Comparison of ENCODE assay signal across 27 mouse cellular contexts in genomic region chr10:65182597-65182996, GRCm38 (mm10).
DNase-seq lines count a peak whose midpoint lies in the region; ATAC-seq lines count a peak whose summit lies in the region.
"Had no signal": no experiment of that assay in that cellular context is flagged by ENCODE, and none has a peak within 500 bp of the region (broad histone marks: within the 10 kb centered on the region; RNA-seq: fewer than 3 reads in every experiment).

No protein-coding gene starts in this region.

- H3K4me2 ChIP-seq in embryonic facial prominence, embryonic 14.5 days (ENCODE audit: low read depth, low read length) = no peak overlapping the region
- H3K4me2 ChIP-seq in forebrain, embryonic 15.5 days (replicated peaks) = no peak overlapping the region
- no peak overlapping the region for H3K4me2 ChIP-seq in forebrain, embryonic 16.5 days (ENCODE audit: low read length)
- H3K4me2 ChIP-seq: embryonic facial prominence, embryonic 15.5 days; heart, embryonic 13.5 days; hindbrain, embryonic 14.5 days had no signal

- no peaks in the 10 kb centered on the region for H3K9me3 ChIP-seq in embryonic facial prominence, embryonic 14.5 days (ENCODE audit: control insufficient read depth, low read length)
- H3K9me3 ChIP-seq in embryonic facial prominence, embryonic 10.5 days = no peaks in the 10 kb centered on the region
- H3K9me3 ChIP-seq in forebrain, embryonic 15.5 days = no peaks in the 10 kb centered on the region
- H3K9me3 ChIP-seq in forebrain, embryonic 10.5 days = no peaks in the 10 kb centered on the region
- no peaks in the 10 kb centered on the region for H3K9me3 ChIP-seq in forebrain, embryonic 16.5 days (ENCODE audit: control insufficient read depth, low read length)
- H3K9me3 ChIP-seq: embryonic facial prominence, embryonic 15.5 days; heart, embryonic 10.5 days; heart, embryonic 13.5 days had no signal

- no peak for ATAC-seq in embryonic facial prominence, embryonic 14.5 days (ENCODE audit: low read depth)
- 0 out of 2 replicates have a peak, but pooled peaks have one; percentile 55 for ATAC-seq in forebrain, embryonic 15.5 days (replicated peaks)
- peak; percentile 78 for ATAC-seq in forebrain, embryonic 16.5 days
- ATAC-seq: activated CD4-positive, CD25-positive, alpha-beta regulatory T cell, adult 4 months; hindbrain, postnatal 0 days; inflammation-experienced regulatory T-cells, adult 6 months; intestine, embryonic 16.5 days had no signal

- WGBS in embryonic facial prominence, embryonic 14.5 days = 45% methylated on average over 1 of the region's 1 CpGs
- WGBS in embryonic facial prominence, embryonic 10.5 days = 77% methylated on average over 1 of the region's 1 CpGs
- WGBS in forebrain, embryonic 15.5 days = 71% methylated on average over 1 of the region's 1 CpGs
- WGBS in forebrain, embryonic 10.5 days = 86% methylated on average over 1 of the region's 1 CpGs
- 74% methylated on average over 1 of the region's 1 CpGs for WGBS in forebrain, embryonic 16.5 days

- H3K27ac ChIP-seq in embryonic facial prominence, embryonic 14.5 days (replicated peaks; ENCODE audit: low read depth, low read length) = no peak overlapping the region
- H3K27ac ChIP-seq in embryonic facial prominence, embryonic 10.5 days (replicated peaks) = no peak overlapping the region
- H3K27ac ChIP-seq in forebrain, embryonic 15.5 days (replicated peaks) = no peak overlapping the region
- H3K27ac ChIP-seq in forebrain, embryonic 10.5 days = no peak overlapping the region
- no peak overlapping the region for H3K27ac ChIP-seq in forebrain, embryonic 16.5 days (ENCODE audit: low read length)
- H3K27ac ChIP-seq: embryonic facial prominence, embryonic 15.5 days; heart, embryonic 10.5 days; heart, embryonic 13.5 days; hindbrain, embryonic 14.5 days; hindbrain, postnatal 0 days had no signal

- no peaks in the 10 kb centered on the region for H3K4me1 ChIP-seq in embryonic facial prominence, embryonic 14.5 days (ENCODE audit: control insufficient read depth, insufficient read depth, low read length)
- no peaks in the 10 kb centered on the region for H3K4me1 ChIP-seq in embryonic facial prominence, embryonic 10.5 days
- 0 out of 2 replicates have a peak, but pooled peaks cover 3% of the 10 kb centered on the region for H3K4me1 ChIP-seq in forebrain, embryonic 15.5 days
- H3K4me1 ChIP-seq in forebrain, embryonic 10.5 days = no peaks in the 10 kb centered on the region
- no peaks in the 10 kb centered on the region for H3K4me1 ChIP-seq in forebrain, embryonic 16.5 days (replicated peaks; ENCODE audit: control insufficient read depth, insufficient read depth, low read length)
- H3K4me1 ChIP-seq: embryonic facial prominence, embryonic 15.5 days; heart, embryonic 10.5 days; heart, embryonic 13.5 days had no signal

- H3K36me3 ChIP-seq in embryonic facial prominence, embryonic 14.5 days (ENCODE audit: control insufficient read depth, insufficient read depth, low read length) = no peaks in the 10 kb centered on the region
- no peaks in the 10 kb centered on the region for H3K36me3 ChIP-seq in embryonic facial prominence, embryonic 10.5 days (replicated peaks)
- no peaks in the 10 kb centered on the region for H3K36me3 ChIP-seq in forebrain, embryonic 15.5 days
- no peaks in the 10 kb centered on the region for H3K36me3 ChIP-seq in forebrain, embryonic 10.5 days (replicated peaks)
- H3K36me3 ChIP-seq in forebrain, embryonic 16.5 days (ENCODE audit: control insufficient read depth, insufficient read depth) = no peaks in the 10 kb centered on the region
- H3K36me3 ChIP-seq: embryonic facial prominence, embryonic 15.5 days; heart, embryonic 10.5 days; heart, embryonic 13.5 days had no signal

- no peak overlapping the region for H3K4me3 ChIP-seq in embryonic facial prominence, embryonic 14.5 days (ENCODE audit: low read depth, low read length)
- H3K4me3 ChIP-seq in embryonic facial prominence, embryonic 10.5 days = no peak overlapping the region
- H3K4me3 ChIP-seq in forebrain, embryonic 15.5 days = no peak overlapping the region
- H3K4me3 ChIP-seq in forebrain, embryonic 10.5 days = no peak overlapping the region
- H3K4me3 ChIP-seq in forebrain, embryonic 16.5 days (replicated peaks; ENCODE audit: low read length) = no peak overlapping the region
- H3K4me3 ChIP-seq: embryonic facial prominence, embryonic 15.5 days; heart, embryonic 10.5 days; heart, embryonic 13.5 days had no signal

- DNase-seq in embryonic facial prominence, embryonic 14.5 days (ENCODE audit: low spot score) = peak; percentile 40
- DNase-seq in embryonic facial prominence, embryonic 10.5 days (ENCODE audit: low spot score) = no peak
- DNase-seq in forebrain, embryonic 10.5 days (ENCODE audit: extremely low spot score, low spot score) = no peak
- no peak for DNase-seq in gastrocnemius, postnatal 25 days
- DNase-seq: adrenal gland, adult 8-10 months; adrenal gland, postnatal 25 days; cerebellum, adult 11 months; cerebellum, adult 2 months; cerebellum, adult 9-11 months; cerebellum, postnatal 25 days; embryo, embryonic 11 days; gastrocnemius, postnatal 10 days; heart, adult 18-20 months; heart, postnatal 14 days; heart, postnatal 4 days; kidney, adult 18-20 months; kidney, adult 9 months had no signal

- no peaks in the 10 kb centered on the region for H3K27me3 ChIP-seq in embryonic facial prominence, embryonic 14.5 days (replicated peaks; ENCODE audit: control insufficient read depth, insufficient read depth, low read length)
- no peaks in the 10 kb centered on the region for H3K27me3 ChIP-seq in embryonic facial prominence, embryonic 10.5 days (replicated peaks; ENCODE audit: low read depth, poor library complexity, severe bottlenecking)
- no peaks in the 10 kb centered on the region for H3K27me3 ChIP-seq in forebrain, embryonic 15.5 days
- H3K27me3 ChIP-seq in forebrain, embryonic 10.5 days (ENCODE audit: poor library complexity, severe bottlenecking) = no peaks in the 10 kb centered on the region
- H3K27me3 ChIP-seq in forebrain, embryonic 16.5 days (replicated peaks; ENCODE audit: control insufficient read depth, insufficient read depth, low read length) = no peaks in the 10 kb centered on the region
- H3K27me3 ChIP-seq: embryonic facial prominence, embryonic 15.5 days; heart, embryonic 13.5 days had no signal

- no peak overlapping the region for H3K9ac ChIP-seq in embryonic facial prominence, embryonic 14.5 days (ENCODE audit: low read depth, low read length)
- H3K9ac ChIP-seq in forebrain, embryonic 15.5 days (replicated peaks) = no peak overlapping the region
- H3K9ac ChIP-seq in forebrain, embryonic 16.5 days (replicated peaks; ENCODE audit: low read depth, low read length) = no peak overlapping the region
- H3K9ac ChIP-seq: embryonic facial prominence, embryonic 15.5 days; heart, embryonic 13.5 days; hindbrain, embryonic 14.5 days had no signal
